Mouse (Mus musculus) ovary, postnatal 14 days (tissue): ENCODE measurements around the gene Sowahb.
A peak's percentile ranks its signal among the peaks of the same experiment; 100 is the strongest.
"Not testable (repeated sequence)": the region's sequence is repeated elsewhere in the genome, so short reads cannot be mapped to it uniquely, and the experiment has no call there.

ENCODE experiments used
- DNase-seq: peaks from one replicate; pipeline ENCODE4 v3.0.0; 2022; ENCODE audit warnings: low spot score

Gene Sowahb

DNA sequence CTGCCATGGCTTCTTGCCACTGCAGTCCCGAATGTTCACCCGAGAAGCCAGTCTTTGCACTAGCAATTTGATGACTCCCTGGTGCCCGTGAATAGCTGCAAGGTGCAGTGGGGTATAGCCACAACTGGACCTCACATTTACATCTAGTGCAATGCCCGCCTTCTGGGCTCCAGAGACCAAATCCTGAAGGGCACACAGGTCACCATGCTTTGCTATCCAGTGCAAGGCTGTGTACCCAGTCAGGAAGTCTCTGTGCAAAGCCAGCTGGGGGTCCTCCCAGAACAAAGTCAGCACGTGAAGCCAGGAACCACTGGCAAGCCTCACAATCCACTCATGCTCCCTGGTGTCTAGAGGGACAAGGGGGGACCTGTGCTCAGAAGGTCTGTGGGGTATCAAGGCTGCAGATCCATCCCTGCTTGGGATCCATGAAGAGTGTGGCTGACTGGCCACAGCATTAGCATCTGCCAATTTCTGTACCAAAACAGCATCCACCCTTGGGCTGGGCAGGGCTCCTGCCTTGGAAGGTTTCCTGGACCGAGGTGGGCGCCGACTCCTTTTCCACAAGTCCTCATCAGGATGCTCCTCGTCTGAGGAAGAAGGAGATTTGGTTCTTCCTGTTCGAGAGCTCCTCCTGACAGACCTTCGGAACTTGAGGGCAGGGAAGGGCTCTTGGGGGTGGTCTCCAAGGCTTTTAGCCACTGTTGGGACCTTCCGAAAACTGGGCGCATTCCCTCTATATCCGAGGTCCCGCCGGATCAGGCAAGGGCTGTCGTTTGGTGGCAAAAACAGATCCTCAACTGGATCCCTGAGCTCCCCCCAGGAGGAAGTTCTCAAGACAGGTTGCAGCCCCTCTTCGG is 1.8 kb downstream of the Sowahb start:
- DNase-seq = no peak

DNA sequence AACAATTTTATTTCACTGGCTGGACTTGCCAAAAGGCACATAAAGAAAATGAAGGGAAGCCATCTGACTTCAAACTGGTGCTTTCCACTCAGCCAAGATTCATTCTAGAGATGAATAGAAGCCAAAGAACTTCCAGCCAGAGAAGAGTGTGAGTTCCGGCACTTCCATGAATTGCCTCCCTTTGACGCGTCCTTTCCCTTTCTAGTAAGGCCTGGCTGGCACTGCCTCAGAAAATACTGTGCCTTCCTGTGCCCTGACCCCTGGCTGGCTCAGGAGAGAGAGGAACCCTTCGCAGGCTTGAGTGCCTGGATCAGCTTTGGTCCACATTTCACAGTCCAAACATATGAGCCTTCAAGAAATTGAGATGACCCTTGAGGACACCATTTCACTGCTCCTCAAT is 2.8 kb downstream of the Sowahb start:
- no peak for DNase-seq

DNA sequence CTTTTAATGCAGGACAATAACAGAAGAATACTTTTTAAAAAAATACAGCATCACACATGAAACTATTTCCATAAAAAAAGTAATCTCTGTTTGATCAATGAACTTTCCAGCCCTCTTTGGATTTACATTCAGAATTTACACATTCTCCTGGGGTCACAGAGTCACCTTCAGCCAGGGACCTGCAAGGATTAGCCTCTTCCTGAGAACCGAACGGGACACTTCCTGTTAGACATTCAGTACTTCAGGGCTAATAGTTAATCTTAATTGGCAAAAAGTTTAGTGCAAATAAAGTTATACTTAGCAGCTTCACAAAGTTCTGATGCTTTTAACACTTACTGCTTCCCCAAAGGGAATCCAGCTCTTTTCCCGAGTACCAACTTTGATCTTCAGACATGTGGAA is 3.5 kb downstream of the Sowahb start:
- DNase-seq = no peak

DNA sequence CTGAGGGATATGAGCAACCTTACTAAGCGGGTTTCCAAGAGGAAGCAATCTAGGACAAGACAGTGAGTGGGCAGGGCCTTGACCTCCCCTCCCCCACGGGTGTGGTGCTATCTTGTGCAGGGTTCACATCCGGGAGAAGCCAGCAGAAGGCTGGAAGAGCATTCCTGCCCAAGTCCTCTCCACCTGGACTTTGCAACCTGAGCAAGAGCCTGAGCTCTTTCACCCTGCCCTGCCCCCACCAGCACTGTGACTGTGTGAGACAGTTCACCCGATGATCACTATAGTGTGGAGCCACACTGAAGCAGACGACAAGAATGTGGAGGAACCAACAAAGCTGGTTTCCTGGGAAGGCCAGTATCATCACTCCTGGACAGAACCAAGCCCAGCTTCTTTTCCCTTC is 4.7 kb downstream of the Sowahb start:
- DNase-seq = no peak

- DNase-seq = no peak
Measured at GRCm38 (mm10) chr5:93036254-93036653, 8.6 kb downstream of the Sowahb start.

DNA sequence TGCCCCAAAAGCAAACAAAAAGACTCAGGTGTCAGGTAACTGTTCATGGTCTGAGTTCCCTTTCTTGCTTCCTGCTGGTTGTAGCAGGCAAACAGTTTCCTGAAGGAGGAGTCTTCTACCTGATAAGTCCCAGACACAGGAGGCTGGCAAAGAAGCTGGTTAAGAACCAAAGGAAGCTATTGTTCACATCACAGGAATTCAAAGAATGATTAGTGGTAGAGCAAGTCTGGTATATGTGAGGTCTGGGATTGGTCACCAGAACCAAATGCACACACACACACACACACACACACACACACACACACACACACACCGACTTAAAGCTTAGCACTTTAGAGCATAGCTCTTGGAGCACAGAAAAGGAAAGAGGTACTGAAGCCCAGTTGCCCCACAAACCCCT is 9.5 kb downstream of the Sowahb start:
- no peak for DNase-seq

DNA sequence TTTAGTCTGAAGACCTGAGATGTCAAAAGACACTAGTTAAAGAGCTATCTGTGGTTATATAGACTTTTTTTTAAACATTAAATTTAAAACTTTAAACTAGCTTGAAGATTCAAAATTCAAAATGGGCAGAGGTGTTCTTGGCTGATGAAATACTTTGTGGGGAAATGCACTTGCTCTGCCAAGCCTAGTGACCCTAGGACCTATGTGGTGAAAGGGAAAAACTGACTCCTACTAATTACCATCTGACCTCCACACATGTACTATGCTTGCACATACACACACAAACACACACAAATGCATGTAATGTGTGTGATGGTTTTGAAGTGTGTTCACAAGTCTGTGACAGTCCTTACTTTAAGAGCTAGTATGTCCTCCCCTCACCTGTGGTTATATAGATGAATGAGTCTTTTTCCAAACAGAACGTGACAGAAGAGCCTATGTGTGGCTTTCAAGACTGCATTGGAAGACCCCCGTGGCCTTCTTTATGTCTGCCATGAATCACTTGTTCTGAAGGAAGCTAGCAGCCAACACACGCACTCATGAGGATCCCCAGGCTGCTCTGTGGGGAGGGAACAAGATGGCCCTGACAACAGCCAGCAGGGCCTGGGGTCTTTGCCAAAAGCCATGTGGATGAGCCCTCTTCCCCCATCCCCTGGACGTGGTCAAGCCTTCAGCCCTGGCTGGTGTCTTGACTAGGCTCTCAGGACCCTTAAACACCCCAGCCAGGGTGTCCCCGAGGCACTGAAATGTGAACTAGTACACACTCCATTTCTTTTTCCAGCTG is 11.5 kb downstream of the Sowahb start:
- no peak for DNase-seq

DNA sequence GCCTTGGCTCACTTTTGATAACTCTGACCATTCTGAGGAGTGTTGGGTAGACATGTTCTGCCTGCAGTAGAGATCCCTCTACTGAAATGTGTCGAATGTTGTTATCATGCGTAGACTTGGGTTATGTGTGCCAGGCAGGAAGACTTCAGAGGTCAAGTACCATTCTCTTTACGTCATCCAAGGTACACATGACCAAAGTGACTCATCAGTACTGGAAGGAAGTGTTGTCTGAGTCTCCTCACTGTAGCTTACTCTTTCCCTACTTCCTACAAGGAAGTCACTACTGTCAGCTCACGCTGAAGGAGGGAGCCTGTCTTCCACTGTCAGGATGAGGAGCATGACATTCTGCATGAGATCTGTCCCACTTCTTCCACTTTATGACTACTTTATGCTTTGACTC is 12.2 kb downstream of the Sowahb start:
- no peak for DNase-seq

DNA sequence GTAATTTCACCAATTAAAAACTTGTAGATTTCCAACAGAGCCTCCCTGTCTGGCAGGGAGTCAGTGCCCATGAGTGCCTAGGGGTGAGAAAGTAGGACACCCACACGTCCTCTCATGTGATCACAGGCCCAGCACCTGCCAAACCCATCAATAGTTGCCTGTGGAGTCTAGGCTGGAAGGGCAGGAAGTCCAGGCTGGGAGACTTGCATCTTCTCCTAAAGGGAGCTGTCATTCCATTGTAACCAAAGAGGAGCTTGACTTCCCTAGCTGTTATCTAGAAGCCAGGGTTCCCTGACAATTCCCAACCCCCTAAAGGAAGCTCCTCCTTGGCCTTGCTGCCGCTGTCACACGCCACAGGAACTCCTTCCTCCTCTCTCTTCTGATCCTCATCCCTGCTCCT is 14.0 kb downstream of the Sowahb start:
- no peak for DNase-seq

GRCm38 (mm10) chr5:93030411-93030810 is 14.4 kb downstream of the Sowahb start:
- DNase-seq = no peak

DNA sequence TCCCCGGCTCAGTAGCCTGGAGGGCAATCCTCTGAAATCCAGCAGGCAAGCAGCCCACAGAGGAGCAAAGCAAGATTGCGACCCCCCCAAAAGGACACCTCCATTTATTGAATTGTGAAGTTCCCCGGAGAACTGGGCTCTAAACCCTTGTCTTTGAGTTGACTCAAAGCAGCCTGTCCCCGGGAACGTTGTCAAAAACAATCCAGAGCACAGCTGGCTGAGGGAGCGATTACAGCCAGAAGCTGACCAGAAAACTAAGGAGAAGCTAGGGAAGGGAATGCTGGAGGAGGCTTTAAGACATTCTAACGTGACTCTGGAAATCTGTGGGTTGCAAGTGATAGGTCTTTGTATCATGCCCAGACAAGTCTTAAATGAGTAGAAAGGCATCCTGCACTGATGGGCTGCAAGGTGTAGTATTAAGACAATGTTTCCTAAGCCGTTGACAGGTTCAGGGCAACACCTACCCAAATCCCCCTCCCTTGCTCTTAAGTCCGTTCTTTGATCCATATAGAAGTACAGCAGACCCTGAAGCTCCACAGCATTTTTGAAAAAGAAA is 17.6 kb downstream of the Sowahb start:
- DNase-seq = no peak

- no peak for DNase-seq
Measured at GRCm38 (mm10) chr5:93026437-93027119, 18.2 kb downstream of the Sowahb start.

GRCm38 (mm10) chr5:93024754-93025280 is 20.0 kb downstream of the Sowahb start:
- peak; percentile 64 for DNase-seq

GRCm38 (mm10) chr5:93022126-93022797 is 22.6 kb downstream of the Sowahb start:
- no peak for DNase-seq

DNA sequence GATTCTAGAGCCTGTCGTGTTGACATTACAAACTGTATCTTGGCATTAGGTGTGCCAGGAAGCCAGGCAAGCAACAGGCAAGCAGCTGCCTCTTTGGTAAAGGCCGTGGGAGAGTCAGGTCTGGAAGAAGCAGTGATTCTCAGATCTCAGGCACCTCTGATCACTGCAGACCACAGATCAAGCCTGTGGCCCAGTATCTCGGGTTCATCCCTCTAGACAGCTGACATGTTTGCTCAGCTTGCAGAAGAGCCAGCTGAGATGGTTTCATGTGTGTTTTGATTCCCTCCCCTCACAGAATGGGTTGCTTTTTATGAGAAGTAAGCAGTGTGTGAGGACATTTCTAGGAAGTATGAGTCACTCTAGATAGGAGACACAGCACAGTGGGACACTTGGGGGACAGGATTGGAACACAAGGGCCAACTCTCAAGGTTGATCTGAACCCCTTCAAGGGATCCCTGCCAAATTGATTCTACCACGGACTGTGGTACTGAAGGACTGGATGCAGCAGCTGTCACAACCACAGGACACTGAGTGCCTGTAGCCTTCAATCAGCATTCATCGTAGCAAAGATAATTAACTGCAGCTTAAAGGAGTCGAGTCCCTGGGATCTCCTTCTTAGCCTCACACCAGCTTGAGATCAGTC is 24.7 kb downstream of the Sowahb start:
- no peak for DNase-seq

GRCm38 (mm10) chr5:93019207-93019606 is 25.6 kb downstream of the Sowahb start:
- not testable (repeated sequence) for DNase-seq

- no peak for DNase-seq
Measured at GRCm38 (mm10) chr5:93017678-93018077, 27.1 kb downstream of the Sowahb start.

- DNase-seq = no peak
Measured at GRCm38 (mm10) chr5:93008256-93008655, 36.6 kb downstream of the Sowahb start.

- DNase-seq = no peak
Measured at GRCm38 (mm10) chr5:93005815-93006341, 38.9 kb downstream of the Sowahb start.

DNA sequence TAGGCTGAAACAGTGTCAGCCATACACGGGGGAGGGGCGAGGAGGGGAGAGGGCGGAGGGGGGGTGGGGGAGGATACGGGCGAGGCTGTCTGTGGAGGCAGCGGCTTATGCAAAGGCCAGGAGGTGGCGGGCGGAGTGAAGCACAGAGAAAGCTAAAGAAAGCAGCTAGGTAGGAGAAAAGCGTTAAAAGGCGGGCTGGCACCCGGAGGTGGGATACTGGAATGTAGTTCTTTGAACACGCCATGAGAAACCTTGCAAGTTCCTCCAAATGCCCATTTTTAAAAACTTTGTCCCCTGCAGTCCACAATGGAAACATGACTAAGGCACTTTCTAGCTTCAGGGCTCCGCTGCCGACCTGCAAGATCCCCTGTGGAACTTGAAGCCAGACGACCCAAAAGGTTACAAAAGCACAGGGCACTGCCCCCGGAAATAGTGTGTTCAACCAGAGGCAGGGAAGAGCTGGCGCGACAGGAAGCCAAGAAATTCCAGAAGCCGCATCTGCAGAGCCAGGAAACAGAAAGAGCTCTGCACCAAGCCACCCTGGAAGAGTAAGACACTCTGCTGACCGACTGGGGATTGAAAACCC is 39.5 kb downstream of the Sowahb start:
- peak; percentile 13 for DNase-seq
